Mouse (Mus musculus) C2C12 (cell line): Measurements from ENCODE around the gene Adamtsl5. TPM values are rescaled to one million over a fixed set of nuclear protein-coding genes. Genes with fewer than 3 reads are reported as not detected.
A peak's percentile ranks its signal among the peaks of the same experiment; 100 is the strongest.

Experiments
- H3K27me3 ChIP-seq: one replicate; pipeline ENCODE4 v1.6.1; 2011; ENCODE audit not compliant: control insufficient read depth, insufficient read depth, insufficient read length
- H3K36me3 ChIP-seq: one replicate; pipeline ENCODE4 v1.6.1; 2011; ENCODE audit not compliant: control insufficient read depth, insufficient read depth
- H3K4me3 ChIP-seq: one replicate; pipeline ENCODE4 v1.5.1; 2011; ENCODE audit warnings: mild to moderate bottlenecking, control low read depth; ENCODE audit not compliant: poor library complexity, insufficient read depth, severe bottlenecking
- H3K79me2 ChIP-seq: one replicate; pipeline ENCODE4 v1.6.1; 2011; ENCODE audit not compliant: control insufficient read depth, insufficient read depth
- H3K79me3 ChIP-seq: one replicate; pipeline ENCODE4 v1.6.1; 2011; ENCODE audit warnings: low read depth, control low read depth
- H3ac ChIP-seq: one replicate; pipeline ENCODE3; 2011; ENCODE audit warnings: low read depth; ENCODE audit not compliant: control insufficient read depth, insufficient read length
- CEBPB ChIP-seq: IDR thresholded peaks from one replicate; pipeline ENCODE4 v1.6.1; 2011; ENCODE audit warnings: low read depth, mild to moderate bottlenecking, control low read depth, moderate library complexity
- CTCF ChIP-seq: IDR thresholded peaks from one replicate; pipeline ENCODE4 v1.5.1; 2011; ENCODE audit not compliant: control insufficient read depth, insufficient read depth, insufficient read length
- FOSL1 ChIP-seq: IDR thresholded peaks from one replicate; pipeline ENCODE4 v1.8.0; 2011; ENCODE audit warnings: mild to moderate bottlenecking, low read length; ENCODE audit not compliant: poor library complexity, insufficient read depth, severe bottlenecking
- MAX ChIP-seq: IDR thresholded peaks from one replicate; pipeline ENCODE4 v1.6.1; 2011; ENCODE audit warnings: mild to moderate bottlenecking, control low read depth
- MYOD1 ChIP-seq: IDR thresholded peaks from one replicate; pipeline ENCODE4 v1.6.1; 2011; ENCODE audit warnings: low read depth; ENCODE audit not compliant: control insufficient read depth, insufficient read length
- MYOG ChIP-seq: IDR thresholded peaks from one replicate; pipeline ENCODE4 v1.6.1; 2011; ENCODE audit not compliant: control insufficient read depth, insufficient read length; ENCODE audit errors: extremely low read depth
- USF1 ChIP-seq: IDR thresholded peaks from one replicate; pipeline ENCODE4 v1.6.1; 2011; ENCODE audit warnings: low read depth, mild to moderate bottlenecking, control low read depth, moderate library complexity
- polyA plus RNA-seq: library from polyadenylated mRNA; unstranded; fragments of >200 nt; fragmentation: generic; extraction: Trizol; gene quantifications from one replicate; pipeline ENCODE4 v1.2.1, GENCODE M21; 2012; ENCODE audit warnings: missing spikeins

Gene Adamtsl5
- polyA plus RNA-seq, 1 experiment: 18.3 TPM

- Histone ChIP-seq H3K27me3 (no peaks in the 10 kb centered on the region), H3K79me2 (peaks cover 29% of the 10 kb centered on the region), H3K79me3 (peaks cover 15% of the 10 kb centered on the region), H3ac (no peak overlapping the region), H3K36me3 (peaks cover 56% of the 10 kb centered on the region), H3K4me3 (no peak overlapping the region)
- no peak for TF ChIP-seq MYOD1
- TF ChIP-seq USF1: no peak
- TF ChIP-seq CTCF: no peak
- TF ChIP-seq MAX: no peak
- TF ChIP-seq MYOG: no peak
- TF ChIP-seq FOSL1: no peak
- no peak for TF ChIP-seq CEBPB
Measured at GRCm38 (mm10) chr10:80390697-80391096, 42.5 kb upstream of the Adamtsl5 start.

DNA sequence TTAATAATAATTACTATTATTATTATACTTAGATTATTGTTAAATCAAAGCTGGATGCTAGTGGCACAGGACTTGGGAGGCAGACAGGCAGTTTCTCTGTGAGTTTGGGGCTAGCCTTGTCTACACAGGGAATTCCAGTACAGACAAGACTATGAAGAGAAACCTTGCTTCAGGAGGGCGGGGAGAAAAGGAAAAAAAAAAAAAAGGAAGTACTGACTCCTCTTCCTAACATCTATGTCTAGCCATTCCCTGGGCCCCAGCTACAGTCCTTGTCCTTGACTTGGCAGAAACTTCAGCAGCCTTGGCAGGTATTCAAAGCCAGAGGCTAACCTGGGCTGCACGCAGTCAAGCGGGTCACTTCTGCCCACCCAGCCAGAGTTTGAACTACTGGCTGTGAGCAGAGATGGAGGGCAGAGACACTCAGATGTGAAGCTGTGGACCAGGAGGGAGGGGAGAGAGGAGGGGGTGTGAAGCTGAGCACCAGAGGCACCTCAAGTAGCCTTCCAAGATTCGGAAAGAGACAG is 41.0 kb upstream of the Adamtsl5 start:
- peaks cover 31% of the 10 kb centered on the region for H3K79me2 ChIP-seq
- H3K79me3 ChIP-seq: peaks cover 27% of the 10 kb centered on the region
- H3ac ChIP-seq: no peak overlapping the region
- TF ChIP-seq CEBPB (no peak), MYOG (no peak), MYOD1 (no peak), FOSL1 (no peak), USF1 (no peak), CTCF (no peak), MAX (no peak)
- no peak overlapping the region for H3K4me3 ChIP-seq
- no peaks in the 10 kb centered on the region for H3K27me3 ChIP-seq
- peaks cover 55% of the 10 kb centered on the region for H3K36me3 ChIP-seq

- H3K4me3 ChIP-seq: no peak overlapping the region
- H3K27me3 ChIP-seq: no peaks in the 10 kb centered on the region
- H3ac ChIP-seq: no peak overlapping the region
- H3K79me2 ChIP-seq: peaks cover 36% of the 10 kb centered on the region
- TF ChIP-seq MYOD1 (no peak), MAX (no peak), USF1 (no peak), CTCF (no peak), MYOG (no peak), CEBPB (no peak), FOSL1 (no peak)
- H3K36me3 ChIP-seq: peaks cover 54% of the 10 kb centered on the region
- H3K79me3 ChIP-seq: peaks cover 31% of the 10 kb centered on the region
Measured at GRCm38 (mm10) chr10:80388731-80389130, 40.5 kb upstream of the Adamtsl5 start.

- peaks cover 52% of the 10 kb centered on the region for H3K36me3 ChIP-seq
- TF ChIP-seq MAX (peak; percentile 39), CTCF (no peak), USF1 (peak; percentile 41)
- H3K4me3 ChIP-seq: peak within 1 kb of the TSS; percentile 93
- H3ac ChIP-seq: peak within 1 kb of the TSS; percentile 81
- H3K27me3 ChIP-seq: no peaks in the 10 kb centered on the region
- H3K79me2 ChIP-seq: peaks cover 48% of the 10 kb centered on the region
- H3K79me3 ChIP-seq: peaks cover 43% of the 10 kb centered on the region
Measured at GRCm38 (mm10) chr10:80387522-80387959, 39.3 kb upstream of the Adamtsl5 start, which contains the start of gene Mex3d. Gene Mex3d, minus strand, starts transcription at chr10:80387659.

DNA sequence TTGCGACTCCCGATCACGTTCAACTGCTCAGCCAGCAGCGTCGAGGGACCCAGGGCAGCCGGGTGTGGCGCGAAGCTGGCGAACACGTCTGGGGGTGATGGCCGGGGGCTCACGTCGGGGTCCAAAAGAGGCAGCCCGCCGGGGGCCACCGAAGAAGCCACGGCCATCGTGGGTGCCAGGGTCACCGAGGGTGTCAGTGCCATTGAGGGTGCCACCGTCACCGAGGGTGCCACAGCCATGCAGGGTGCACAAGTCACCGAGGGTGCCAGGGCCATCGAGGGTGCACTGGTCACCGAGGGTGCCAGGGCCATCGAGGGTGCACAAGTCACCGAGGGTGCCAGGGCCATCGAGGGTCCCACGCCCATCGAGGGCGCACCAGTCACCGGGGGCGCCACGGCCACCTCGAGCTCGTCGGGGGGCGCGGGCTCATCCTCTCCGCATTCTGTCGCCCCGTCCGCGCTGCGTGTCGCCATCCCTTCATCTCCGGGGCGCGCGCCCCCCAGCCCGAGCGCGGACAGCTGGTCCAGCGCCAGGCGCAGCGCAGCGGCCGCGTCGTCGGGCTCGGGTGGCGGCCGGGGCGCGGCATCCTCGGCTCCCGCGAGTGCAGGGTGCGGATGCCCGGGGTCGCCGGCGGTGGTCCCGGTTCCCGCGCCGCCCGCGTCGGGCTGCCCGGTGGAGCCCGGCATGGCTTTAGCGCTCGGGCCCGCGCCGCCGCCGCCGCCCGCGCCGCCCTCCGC is 38.7 kb upstream of the Adamtsl5 start:
- peaks cover 52% of the 10 kb centered on the region for H3K36me3 ChIP-seq
- H3ac ChIP-seq: peak overlapping the region; percentile 76
- no peaks in the 10 kb centered on the region for H3K27me3 ChIP-seq
- peaks cover 45% of the 10 kb centered on the region for H3K79me3 ChIP-seq
- H3K4me3 ChIP-seq: peak overlapping the region; percentile 93
- TF ChIP-seq MYOG: no peak
- TF ChIP-seq MYOD1: no peak
- no peak for TF ChIP-seq CEBPB
- peaks cover 55% of the 10 kb centered on the region for H3K79me2 ChIP-seq
